Mouse (Mus musculus) heart, postnatal 0 days (tissue): ENCODE data around the gene 4930590J08Rik.

Source experiments
- CTCF ChIP-seq: IDR thresholded peaks from 2 replicates; pipeline ENCODE4 v1.5.1; 2016; ENCODE audit warnings: antibody characterized with exemption, control low read depth, low read depth
- EP300 ChIP-seq: IDR thresholded peaks from 2 replicates; pipeline ENCODE4 v1.6.1; 2016; ENCODE audit warnings: antibody characterized with exemption, low read depth

DNA sequence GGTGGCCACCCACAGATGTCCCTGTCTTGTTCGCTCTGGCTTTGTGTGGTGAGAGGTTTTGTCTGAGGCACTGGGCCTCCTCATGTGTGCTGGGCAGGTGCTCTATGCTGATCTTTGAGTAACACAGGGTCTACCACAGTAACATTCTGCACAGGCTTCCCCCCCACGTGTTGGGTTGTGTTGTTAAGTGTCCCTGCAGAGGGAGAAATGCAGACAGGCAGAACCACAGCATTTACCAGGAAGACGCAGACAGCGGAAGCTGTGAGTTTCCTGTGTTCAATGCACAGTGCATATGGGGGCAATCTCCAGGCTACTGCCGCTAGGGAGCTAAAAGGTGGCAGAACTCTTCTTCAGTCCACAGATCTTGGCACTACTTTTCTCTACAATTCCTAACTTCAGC, 38.0 kb upstream of the 4930590J08Rik start:
- TF ChIP-seq CTCF, result no peak
- no peak for TF ChIP-seq EP300
